ENCODE assay signal across 8 mouse cellular contexts in the genomic region with DNA sequence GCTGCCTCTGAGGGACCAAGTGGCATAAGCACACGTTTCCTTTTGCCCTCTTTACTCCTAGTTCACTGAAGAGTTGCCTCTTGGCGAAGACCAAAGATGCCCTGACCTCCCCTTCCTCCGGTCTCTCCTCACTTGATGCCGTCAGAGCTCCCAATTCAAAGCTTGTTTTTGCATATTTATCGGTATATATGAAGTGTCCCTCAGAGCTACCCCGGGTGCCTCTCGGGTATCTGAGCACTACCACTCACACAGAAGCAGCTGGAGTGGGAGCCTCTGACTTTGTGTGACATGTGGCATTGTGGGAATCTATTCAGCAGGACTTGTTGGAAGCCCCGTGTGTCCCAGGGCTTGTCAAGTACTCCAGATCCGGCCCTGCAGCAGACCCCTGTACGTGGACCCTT. TPM values are rescaled to one million over a fixed set of nuclear protein-coding genes. Genes with fewer than 3 reads are reported as not detected.
DNase-seq lines count a peak whose midpoint lies in the region; ATAC-seq and TF ChIP-seq lines count a peak whose summit lies in the region.

No protein-coding gene starts in this region.

- 5% methylated on average over 10 of the region's 10 CpGs for WGBS in heart, adult 2 months
- WGBS in embryonic facial prominence, embryonic 10.5 days: 34% methylated on average over 10 of the region's 10 CpGs
- WGBS in intestine, postnatal 0 days: 14% methylated on average over 10 of the region's 10 CpGs
- WGBS in midbrain, postnatal 0 days: 5% methylated on average over 10 of the region's 10 CpGs

- no peak for TF ChIP-seq EP300 in heart, adult 2 months (IDR thresholded peaks at IDR 0.05; ENCODE audit: insufficient read depth, low read depth, low read length)

- TF ChIP-seq POLR2A in heart, adult 2 months (IDR thresholded peaks at IDR 0.05; ENCODE audit: insufficient read depth, low read depth, low read length): no peak

- H3K4me3 ChIP-seq in heart, adult 2 months: peak overlapping the region; percentile 56
- H3K4me3 ChIP-seq in embryonic facial prominence, embryonic 10.5 days: peak overlapping the region; percentile 94
- peak overlapping the region; percentile 86 for H3K4me3 ChIP-seq in intestine, postnatal 0 days (ENCODE audit: low read depth, low read length)
- peak overlapping the region; percentile 79 for H3K4me3 ChIP-seq in midbrain, postnatal 0 days (ENCODE audit: low read depth, low read length)

- peak overlapping the region; percentile 83 for H3K4me2 ChIP-seq in intestine, postnatal 0 days (replicated peaks; ENCODE audit: low read depth)
- peak overlapping the region; percentile 95 for H3K4me2 ChIP-seq in midbrain, postnatal 0 days (ENCODE audit: low read depth, low read length, poor library complexity, severe bottlenecking)

- peak overlapping the region; percentile 96 for H3K9ac ChIP-seq in heart, adult 2 months (ENCODE audit: low read depth, low read length)
- H3K9ac ChIP-seq in intestine, postnatal 0 days (ENCODE audit: low read depth, low read length): peak overlapping the region; percentile 99
- peak overlapping the region; percentile 98 for H3K9ac ChIP-seq in midbrain, postnatal 0 days (replicated peaks; ENCODE audit: low read length, poor library complexity, severe bottlenecking)

- H3K79me2 ChIP-seq in heart, adult 2 months (replicated peaks; ENCODE audit: control insufficient read depth, insufficient read depth, low read length): peaks cover 2% of the 10 kb centered on the region; the same call in 1 of the 2 replicates

- intact Hi-C loops in heart, adult 2 months (cut with DNase I): loop anchor here (2.0 to 5.0 kb wide), 2 partner anchors 93 to 230 kb away; a partner anchor contains a TSS
- intact Hi-C loops in heart, postnatal 10 days (cut with DNase I): loop anchor here (2.0 to 10.0 kb wide), 2 partner anchors 21 to 227 kb away; a partner anchor contains a TSS

- no peaks in the 10 kb centered on the region for H3K36me3 ChIP-seq in heart, adult 2 months (ENCODE audit: control insufficient read depth, insufficient read depth, low read length)
- H3K36me3 ChIP-seq in embryonic facial prominence, embryonic 10.5 days (replicated peaks): peaks cover 22% of the 10 kb centered on the region
- H3K36me3 ChIP-seq in intestine, postnatal 0 days (ENCODE audit: control insufficient read depth, insufficient read depth): peaks cover 15% of the 10 kb centered on the region
- H3K36me3 ChIP-seq in midbrain, postnatal 0 days (ENCODE audit: insufficient read depth, low read length): peaks cover 10% of the 10 kb centered on the region

- H3K4me1 ChIP-seq in heart, adult 2 months (ENCODE audit: control insufficient read depth, insufficient read depth, low read length): peaks cover 13% of the 10 kb centered on the region
- H3K4me1 ChIP-seq in embryonic facial prominence, embryonic 10.5 days: peaks cover 24% of the 10 kb centered on the region
- peaks cover 3% of the 10 kb centered on the region; the same call in 1 of the 2 replicates for H3K4me1 ChIP-seq in intestine, postnatal 0 days (replicated peaks; ENCODE audit: control insufficient read depth, insufficient read depth, low read length)
- 0 out of 2 replicates have a peak, but pooled peaks cover 5% of the 10 kb centered on the region for H3K4me1 ChIP-seq in midbrain, postnatal 0 days (ENCODE audit: insufficient read depth, low read length)

- no peaks in the 10 kb centered on the region for H3K27me3 ChIP-seq in heart, adult 2 months (ENCODE audit: control insufficient read depth, insufficient read depth, low read length)
- no peaks in the 10 kb centered on the region for H3K27me3 ChIP-seq in embryonic facial prominence, embryonic 10.5 days (replicated peaks; ENCODE audit: low read depth, poor library complexity, severe bottlenecking)
- no peaks in the 10 kb centered on the region for H3K27me3 ChIP-seq in intestine, postnatal 0 days (replicated peaks; ENCODE audit: control insufficient read depth, insufficient read depth, low read length)
- no peaks in the 10 kb centered on the region for H3K27me3 ChIP-seq in midbrain, postnatal 0 days (ENCODE audit: insufficient read depth, low read length)

- 0 out of 2 replicates have a peak, but pooled peaks have one; percentile 0 for ATAC-seq in intestine, postnatal 0 days
- ATAC-seq in midbrain, postnatal 0 days (ENCODE audit: low FRiP score): no peak
- no peak for ATAC-seq in monocyte, adult 5-6 weeks (replicated peaks; ENCODE audit: insufficient number of reproducible peaks, low FRiP score, low TSS enrichment, poor library complexity, severe bottlenecking)

- DNase-seq in heart, adult 2 months: no peak
- DNase-seq in heart, postnatal 10 days: no peak
- peak; percentile 57 for DNase-seq in A20 (ENCODE audit: low read depth, low spot score)
- DNase-seq in embryonic facial prominence, embryonic 10.5 days (ENCODE audit: low spot score): peak; percentile 28
- no peak for DNase-seq in midbrain, postnatal 0 days (ENCODE audit: low spot score)
- no peak for DNase-seq in layer of hippocampus, adult 8-10 months (ENCODE audit: low spot score in 2 of 2)

- H3K27ac ChIP-seq in heart, adult 2 months: peak overlapping the region; percentile 96
- peak overlapping the region; percentile 98 for H3K27ac ChIP-seq in embryonic facial prominence, embryonic 10.5 days (replicated peaks)
- H3K27ac ChIP-seq in intestine, postnatal 0 days (ENCODE audit: low read depth, low read length): peak overlapping the region; percentile 90; the same call in 1 of the 2 replicates
- H3K27ac ChIP-seq in midbrain, postnatal 0 days (ENCODE audit: low read depth, low read length): peak overlapping the region; percentile 94

- no peak for TF ChIP-seq CTCF in heart, adult 2 months (IDR thresholded peaks at IDR 0.05)
- TF ChIP-seq CTCF in intestine, postnatal 0 days (IDR thresholded peaks at IDR 0.05; ENCODE audit: low read depth): no peak
- TF ChIP-seq CTCF in midbrain, postnatal 0 days (IDR thresholded peaks at IDR 0.05): 0 out of 2 replicates have a peak, but pooled peaks have one; percentile 7

- no peaks in the 10 kb centered on the region for H3K9me3 ChIP-seq in embryonic facial prominence, embryonic 10.5 days
- H3K9me3 ChIP-seq in intestine, postnatal 0 days (ENCODE audit: control insufficient read depth): no peaks in the 10 kb centered on the region
- H3K9me3 ChIP-seq in midbrain, postnatal 0 days (ENCODE audit: low read length): no peaks in the 10 kb centered on the region

RNA-seq across cellular contexts. Expression of a gene that starts 0.6 kb away (rescaled TPM):
- 10 to 100 TPM; 41.4 to 44.0 TPM for total RNA-seq in heart, adult 2 months (2021)
- 30.9 and 39.6 TPM in 2 replicates for polyA plus RNA-seq in heart, adult 2 months (2012; rRNA removed)
- 10 to 100 TPM; 44.5 to 48.6 TPM for total RNA-seq in heart, postnatal 10 days (2021)
- 35.7 and 36.9 TPM in 2 replicates for polyA plus RNA-seq in embryonic facial prominence, embryonic 10.5 days (2016; fragmentation: Nextera tagmentation; extraction: Ambion mirVana)
- 16.7 and 18.0 TPM in 2 replicates for polyA plus RNA-seq in intestine, postnatal 0 days (2015; fragmentation: Nextera tagmentation; extraction: Ambion mirVana)
- total RNA-seq in midbrain, postnatal 0 days (2014; rRNA removed): 58.5 and 68.8 TPM in 2 replicates
- polyA plus RNA-seq in midbrain, postnatal 0 days (2015; fragmentation: Nextera tagmentation; extraction: Ambion mirVana): 31.3 and 32.5 TPM in 2 replicates
- 34.9 to 89.4 TPM (median 86.4 TPM) in 3 replicates for total RNA-seq in monocyte, adult 5-6 weeks (2017)
- 100 to 1,000 TPM; 115 to 122 (median 118) TPM for total RNA-seq in layer of hippocampus, adult 8-10 months (2022)

RNA-seq across cellular contexts. Expression of a gene that starts 42.4 kb away (rescaled TPM):
- 1 to 10 TPM; 1.6 to 1.8 TPM for total RNA-seq in heart, adult 2 months (2021)
- polyA plus RNA-seq in heart, adult 2 months (2012; rRNA removed): 3.0 and 3.5 TPM in 2 replicates
- total RNA-seq in heart, postnatal 10 days (2021): 1 to 10 TPM; 6.0 TPM
- polyA plus RNA-seq in embryonic facial prominence, embryonic 10.5 days (2016; fragmentation: Nextera tagmentation; extraction: Ambion mirVana): 24.1 and 27.3 TPM in 2 replicates
- 6.1 and 7.0 TPM in 2 replicates for polyA plus RNA-seq in intestine, postnatal 0 days (2015; fragmentation: Nextera tagmentation; extraction: Ambion mirVana)
- total RNA-seq in midbrain, postnatal 0 days (2014; rRNA removed): 37.1 and 41.3 TPM in 2 replicates
- 37.9 and 40.7 TPM in 2 replicates for polyA plus RNA-seq in midbrain, postnatal 0 days (2015; fragmentation: Nextera tagmentation; extraction: Ambion mirVana)
- total RNA-seq in monocyte, adult 5-6 weeks (2017): 2.0 to 4.1 TPM (median 3.3 TPM) in 3 replicates
- total RNA-seq in layer of hippocampus, adult 8-10 months (2022): 10 to 100 TPM; 14.0 to 16.9 (median 15.4) TPM

Comparison
In these comparisons a context has a peak if more than half of its experiments do, and no peak if none do; other contexts are left out.
1. DNase-seq: peak in A20 (single experiment) and embryonic facial prominence, embryonic 10.5 days (single experiment); none in heart, adult 2 months (0 of 2), heart, postnatal 10 days (0 of 2), midbrain, postnatal 0 days (single experiment) and layer of hippocampus, adult 8-10 months (0 of 2).
2. Peak in every context shown above with its lines, with median percentiles within 50 percentile points of each other: H3K27ac ChIP-seq, H3K4me3 ChIP-seq and H3K9ac ChIP-seq.